Mouse (Mus musculus): ENCODE results near the gene Epm2aip1.

DNA sequence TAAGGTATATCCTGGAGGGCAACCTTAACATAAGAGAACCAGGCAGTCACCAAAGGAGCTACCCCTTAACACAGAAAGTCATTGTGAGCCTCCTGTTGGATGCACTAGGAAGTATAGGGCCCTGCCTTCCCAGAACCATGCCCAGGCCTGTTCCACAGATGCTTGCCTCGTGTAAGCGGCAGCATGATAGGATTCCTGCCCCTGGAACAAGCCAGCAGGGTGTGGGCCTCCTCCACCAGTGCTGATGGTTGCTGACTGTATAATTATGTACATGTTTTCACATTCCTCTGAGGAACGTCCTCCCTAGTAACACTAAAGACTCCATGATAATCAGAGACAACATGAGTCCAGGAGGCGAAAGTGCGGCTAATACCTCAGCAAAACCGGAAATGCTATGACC, 28.3 kb upstream of the Epm2aip1 start:
- TF ChIP-seq POLR2A (IDR thresholded peaks at IDR 0.05; ENCODE audit: insufficient read depth, low read length) (no peak), CTCF (IDR thresholded peaks at IDR 0.05; ENCODE audit: low read depth, low read length) (no peak)

Measured in ES-Bruce4 (cell line).